Mouse (Mus musculus): ENCODE measurements around the gene Fam81a. TPM values are rescaled to one million over a fixed set of nuclear protein-coding genes. Genes with fewer than 3 reads are reported as not detected.

The Fam81a gene
- total RNA-seq, 4 experiments from 2014 or later: 144 to 155 (median 151) TPM

- DNase-seq (ENCODE audit: low spot score in 2 of 2): no peak
These were observed 80.3 kb downstream of the Fam81a start for GRCm38 (mm10) chr9:70062012-70062411.

DNA sequence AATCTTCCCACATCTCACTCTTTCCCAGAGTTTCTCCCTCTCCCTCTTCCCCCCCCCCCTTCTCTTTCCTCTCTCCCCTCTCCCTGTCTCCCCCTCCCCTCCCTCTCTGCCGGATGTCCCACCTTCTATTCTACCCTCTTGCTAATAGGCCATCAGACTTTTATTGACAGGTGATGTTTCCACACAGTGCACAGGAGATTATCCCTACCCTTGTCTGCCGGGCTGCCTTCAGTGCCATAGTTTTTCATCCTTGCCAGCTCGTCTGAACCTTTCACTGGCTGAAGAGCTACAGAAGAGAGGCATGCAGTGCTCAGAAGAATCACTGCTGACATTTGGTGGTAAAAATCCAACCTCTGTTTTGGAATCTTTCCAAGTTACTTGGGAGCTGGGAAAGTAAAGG, 88.9 kb downstream of the Fam81a start:
- no peak for DNase-seq (ENCODE audit: low spot score in 2 of 2)

GRCm38 (mm10) chr9:70052730-70053129, 89.6 kb downstream of the Fam81a start:
- DNase-seq (ENCODE audit: low spot score in 2 of 2): no peak

GRCm38 (mm10) chr9:70049839-70050238, 92.5 kb downstream of the Fam81a start:
- DNase-seq (ENCODE audit: low spot score in 2 of 2): no peak

DNA sequence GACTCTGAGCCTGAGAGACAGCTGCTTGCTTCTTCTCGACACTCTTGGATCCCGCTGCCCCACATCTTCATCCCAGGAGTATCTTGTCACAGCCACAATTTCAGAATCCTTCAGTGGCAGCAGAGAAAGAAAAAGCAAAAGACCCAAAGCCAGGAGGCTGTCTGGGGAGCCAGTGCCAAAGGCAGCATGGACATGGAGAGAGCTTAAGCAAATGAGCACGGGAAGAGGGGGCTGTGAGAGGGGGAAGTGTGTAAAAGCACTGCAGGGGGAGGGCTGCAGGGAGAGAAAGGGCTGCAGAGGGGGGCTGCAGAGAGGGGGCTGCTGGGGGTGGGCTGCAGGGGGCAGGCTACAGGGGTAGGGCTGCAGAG, 93.0 kb downstream of the Fam81a start:
- no peak for DNase-seq (ENCODE audit: low spot score in 2 of 2)

GRCm38 (mm10) chr9:70048751-70049415, 93.5 kb downstream of the Fam81a start:
- DNase-seq (ENCODE audit: low spot score in 2 of 2): no peak

DNA sequence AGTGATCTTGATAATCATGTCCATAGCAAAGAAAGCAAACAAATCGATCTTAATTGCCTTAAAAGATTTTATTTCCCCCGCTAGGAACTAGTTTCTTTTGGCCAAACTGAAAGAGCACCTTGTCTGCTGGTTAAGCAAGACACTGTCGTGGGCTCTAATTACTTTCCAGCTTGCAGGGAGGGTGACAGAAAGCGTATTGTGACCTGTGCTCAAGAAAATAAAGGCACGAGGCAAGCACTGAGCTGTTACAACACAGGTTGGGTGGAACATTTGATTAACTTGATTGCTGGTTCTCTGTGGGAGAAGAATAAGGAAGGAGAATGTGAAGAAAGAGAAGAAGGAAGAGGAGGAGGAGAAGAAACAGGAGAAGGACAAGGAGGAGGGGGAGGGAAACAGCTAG, 94.1 kb downstream of the Fam81a start:
- DNase-seq (ENCODE audit: low spot score in 2 of 2): no peak

DNA sequence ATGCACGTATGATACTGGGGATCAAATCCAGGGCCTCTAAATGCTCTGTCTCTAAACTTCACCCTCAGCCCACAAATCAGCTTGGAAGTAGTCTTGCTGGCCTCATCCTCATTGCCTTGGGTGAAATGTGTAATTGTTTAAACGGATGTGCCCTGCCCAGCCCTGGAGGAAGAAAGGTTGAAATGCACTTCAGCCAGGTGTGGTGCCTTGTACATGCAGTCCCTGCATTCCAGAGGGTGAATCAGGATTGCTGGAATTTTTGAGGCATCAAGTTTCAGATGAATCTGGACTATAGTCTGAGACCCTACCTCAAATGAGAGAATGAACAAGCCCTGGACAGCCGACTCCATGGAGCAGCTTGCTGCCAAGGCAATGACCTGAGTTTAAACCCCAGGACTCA, 94.5 kb downstream of the Fam81a start:
- no peak for DNase-seq (ENCODE audit: low spot score in 2 of 2)

- no peak for DNase-seq (ENCODE audit: low spot score in 2 of 2)
These were observed 96.1 kb downstream of the Fam81a start for GRCm38 (mm10) chr9:70046255-70046654.

- DNase-seq (ENCODE audit: low spot score in 2 of 2): no peak
These were observed 97.5 kb downstream of the Fam81a start for GRCm38 (mm10) chr9:70044865-70045264.

DNA sequence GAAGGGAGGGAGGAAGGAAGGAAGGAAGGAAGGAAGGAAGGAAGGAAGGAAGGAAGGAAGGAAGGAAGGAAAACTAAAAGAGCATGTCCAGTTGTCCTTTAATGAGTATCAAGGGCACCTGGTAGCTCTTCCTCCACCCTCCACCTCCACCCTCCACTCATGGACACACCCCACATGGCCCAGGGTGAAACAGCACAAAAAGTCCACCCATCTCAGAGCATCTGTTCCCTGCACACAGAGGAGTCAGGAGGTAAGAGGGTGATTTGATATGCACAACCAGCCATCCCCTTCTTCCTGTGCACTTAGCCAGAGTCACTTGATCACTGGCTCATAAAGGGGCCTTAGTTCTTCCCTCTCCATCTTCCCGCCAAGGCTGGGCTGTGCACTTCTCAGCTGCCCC, 99.4 kb downstream of the Fam81a start:
- no peak for DNase-seq (ENCODE audit: low spot score in 2 of 2)

DNA sequence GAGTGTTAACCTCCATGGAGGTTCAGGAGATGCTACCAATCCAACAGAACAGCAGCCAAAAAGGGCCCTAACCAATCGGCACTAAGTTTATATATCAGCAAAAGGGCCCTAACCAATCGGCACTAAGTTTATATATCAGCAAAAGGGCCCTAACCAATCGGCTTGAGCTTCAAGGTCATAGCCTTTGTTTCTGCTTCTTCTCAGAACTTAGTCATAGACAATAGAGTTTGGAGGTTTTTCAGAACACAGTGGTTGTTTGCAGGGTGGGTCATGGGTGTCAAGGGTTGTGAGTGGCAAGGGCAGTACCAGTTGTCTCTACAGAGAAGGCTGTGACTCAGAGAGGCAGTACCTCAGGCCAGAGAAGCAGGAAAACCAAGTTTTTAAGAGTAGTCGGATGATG, 100.2 kb downstream of the Fam81a start:
- no peak for DNase-seq (ENCODE audit: low spot score in 2 of 2)

- no peak for DNase-seq (ENCODE audit: low spot score in 2 of 2)
These were observed 101.8 kb downstream of the Fam81a start for GRCm38 (mm10) chr9:70040570-70040969.

- no peak for DNase-seq (ENCODE audit: low spot score in 2 of 2)
These were observed 102.6 kb downstream of the Fam81a start for GRCm38 (mm10) chr9:70039597-70040385.

Other genes starting within 250 kb of the Fam81a start
- gene Bnip2, start 153.1 kb downstream of the Fam81a start, total RNA-seq (2022): 10 to 100 TPM; 32.1 to 47.1 (median 40.2) TPM
- gene Gtf2a2, start 130.0 kb downstream of the Fam81a start, total RNA-seq (2022): 10 to 100 TPM; 46.0 to 59.2 (median 52.4) TPM
- gene Gcnt3, start 104.5 kb downstream of the Fam81a start, total RNA-seq (2022): not detected
- 10 to 100 TPM; 12.6 to 23.5 (median 15.5) TPM for gene Myo1e, start 64.8 kb upstream of the Fam81a start, total RNA-seq (2022)